ENCODE assay signal across 8 mouse cellular contexts in the genomic region with DNA sequence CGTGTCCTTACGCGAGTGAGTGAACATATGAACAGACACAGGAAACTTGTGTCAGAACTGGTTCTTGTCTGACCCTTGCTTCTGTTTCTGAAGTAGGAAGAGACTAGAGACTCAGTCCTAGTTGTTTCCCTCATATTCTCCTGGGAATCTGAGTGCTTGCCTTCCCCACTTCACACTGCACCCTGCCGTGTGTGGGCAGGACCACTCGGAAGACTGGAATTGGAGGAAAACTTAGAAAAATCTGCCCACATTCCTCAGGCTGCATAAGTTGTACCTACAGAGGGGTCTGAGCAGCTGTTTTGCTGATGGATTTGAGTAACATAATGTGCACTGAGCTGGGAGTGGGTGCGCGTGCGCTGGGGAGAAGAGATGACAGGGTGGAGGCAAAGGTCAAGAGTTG.
"Had no signal": no experiment of that assay in that cellular context is flagged by ENCODE, and none has a peak within 500 bp of the region (broad histone marks: within the 10 kb centered on the region; RNA-seq: fewer than 3 reads in every experiment).

No protein-coding gene starts in this region.

- DNase-seq: thymus, adult 18-20 months had no signal

- H3K4me3 ChIP-seq: midbrain, embryonic 15.5 days; myocyte; neural tube, embryonic 13.5 days had no signal

- H3K4me1 ChIP-seq: midbrain, embryonic 15.5 days had no signal

- H3K9ac ChIP-seq: liver, embryonic 14.5 days; midbrain, embryonic 15.5 days; neural tube, embryonic 13.5 days had no signal

- H3K9me3 ChIP-seq: midbrain, embryonic 15.5 days; neural tube, embryonic 13.5 days had no signal

- H3K27me3 ChIP-seq: midbrain, embryonic 15.5 days; neural tube, embryonic 13.5 days had no signal

- H3K27ac ChIP-seq: kidney, postnatal 0 days; liver, embryonic 14.5 days; macrophage; midbrain, embryonic 15.5 days; neural tube, embryonic 13.5 days had no signal

- H3K4me2 ChIP-seq: midbrain, embryonic 15.5 days; neural tube, embryonic 13.5 days had no signal

- ATAC-seq: intestine, postnatal 0 days had no signal

- H3K36me3 ChIP-seq: midbrain, embryonic 15.5 days; neural tube, embryonic 13.5 days had no signal
